Mouse (Mus musculus) layer of hippocampus, adult 11-12 months (tissue): Measurements from ENCODE around the gene Odaph.
A peak's percentile ranks its signal among the peaks of the same experiment; 100 is the strongest.
"Not testable (repeated sequence)": the region's sequence is repeated elsewhere in the genome, so short reads cannot be mapped to it uniquely, and the experiment has no call there.

ENCODE experiments used
- DNase-seq: peaks from one replicate; pipeline ENCODE4 v3.0.0; 2022; ENCODE audit warnings: low spot score

Gene Odaph

DNA sequence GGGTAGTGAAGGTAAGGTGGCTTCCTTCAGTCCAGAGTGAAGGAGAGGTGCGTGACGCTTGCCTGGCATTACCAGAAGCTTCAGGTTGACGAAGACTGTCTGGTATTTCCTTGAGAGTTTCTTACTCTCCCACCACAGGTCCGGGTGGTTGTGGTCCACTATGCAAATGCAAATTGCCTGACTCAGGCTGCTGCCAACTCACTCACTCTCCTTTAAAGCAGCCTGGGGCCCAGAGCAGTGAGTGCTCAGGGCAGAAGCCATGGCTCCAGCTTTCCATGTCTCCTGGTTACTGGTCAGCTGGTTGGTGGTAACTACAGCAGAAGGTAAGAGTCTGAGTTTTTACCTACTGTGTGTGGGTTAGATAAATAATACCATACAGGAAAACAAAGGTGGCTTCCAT lies at the start of gene Odaph:
Gene Odaph, plus strand, starts transcription at position 240 of the 400 bp plus-strand sequence.
- DNase-seq: no peak

DNA sequence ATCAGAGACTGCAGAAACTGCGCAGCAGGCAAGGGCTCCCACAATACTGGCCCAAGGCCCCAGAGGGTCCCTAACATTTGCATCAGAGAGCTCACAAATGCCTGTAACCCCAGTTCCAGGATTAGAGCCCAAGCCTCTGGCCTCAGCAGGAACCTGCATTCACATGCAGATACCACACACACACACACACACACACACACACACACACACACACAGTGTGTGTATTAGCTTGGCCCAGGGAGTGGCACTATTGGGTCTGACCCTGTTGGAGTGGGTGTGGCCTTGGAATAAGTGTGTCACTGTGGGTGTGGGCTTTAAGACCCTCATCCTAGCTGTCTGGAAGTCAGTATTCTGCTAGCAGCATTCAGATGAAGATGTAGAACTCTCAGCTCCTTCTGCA lies 41.7 kb upstream of the Odaph start:
- DNase-seq: not testable (repeated sequence)

DNA sequence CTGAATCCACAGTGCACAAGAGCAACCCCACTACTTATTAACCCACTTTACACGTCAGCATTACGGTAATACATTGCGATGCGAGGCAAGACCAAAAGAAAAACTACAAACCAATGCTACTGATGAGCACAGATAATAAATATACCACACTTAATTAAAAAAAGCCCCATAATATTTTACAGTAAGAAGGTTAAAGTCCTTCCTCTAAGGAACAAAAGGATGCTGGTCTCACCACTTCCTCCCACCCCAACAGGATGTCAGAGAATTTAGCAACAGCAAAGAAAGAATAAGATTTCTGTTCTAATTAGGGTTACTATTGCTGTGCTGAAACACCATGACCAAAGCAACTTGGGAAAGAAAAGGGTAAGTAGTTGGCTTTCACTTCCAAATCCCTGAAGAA lies 40.3 kb upstream of the Odaph start:
- DNase-seq: no peak

- no peak for DNase-seq
Measured at GRCm38 (mm10) chr5:91949441-91949840, 37.8 kb upstream of the Odaph start.

DNA sequence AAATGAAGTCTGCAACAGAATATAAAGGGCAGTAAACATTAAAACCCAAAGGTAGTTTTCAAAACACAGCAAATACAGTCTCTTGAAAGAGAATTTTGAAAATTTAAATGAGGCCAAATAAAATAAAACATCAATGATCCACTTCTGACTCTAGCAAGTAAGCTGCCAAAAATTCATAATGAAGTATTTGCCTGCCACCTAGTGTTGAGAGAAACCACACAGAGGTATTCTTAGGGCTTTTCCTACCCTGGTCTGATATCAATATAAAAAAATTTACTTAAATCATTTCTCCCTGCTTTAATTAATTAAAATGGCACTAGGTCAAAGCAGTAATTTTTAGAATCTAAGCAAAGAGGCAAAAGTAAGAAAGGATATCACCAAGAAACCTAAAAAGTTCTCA lies 35.9 kb upstream of the Odaph start:
- no peak for DNase-seq

GRCm38 (mm10) chr5:91956991-91957760 lies 30.1 kb upstream of the Odaph start:
- DNase-seq: no peak

DNA sequence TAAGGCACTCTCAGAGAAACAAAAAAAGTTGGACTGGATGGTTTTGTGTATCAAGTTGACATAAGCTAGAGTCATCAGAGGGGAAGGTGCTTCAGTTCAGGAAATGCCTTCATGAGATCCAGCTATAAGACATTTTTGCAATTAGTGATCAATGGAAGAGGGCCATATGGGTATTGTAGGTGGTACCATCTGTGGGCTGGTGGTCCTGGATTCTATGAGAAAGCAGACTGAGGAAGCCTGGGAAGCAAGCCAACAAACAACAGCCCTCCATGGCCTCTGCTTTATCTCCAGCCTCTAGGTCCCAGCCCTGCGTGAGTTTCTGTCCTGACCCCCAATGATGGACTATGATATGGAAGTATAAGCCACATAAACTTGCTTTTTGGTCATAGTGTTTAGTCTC lies 28.2 kb upstream of the Odaph start:
- DNase-seq: peak; percentile 57

GRCm38 (mm10) chr5:91959986-91960385 lies 27.3 kb upstream of the Odaph start:
- DNase-seq: no peak

DNA sequence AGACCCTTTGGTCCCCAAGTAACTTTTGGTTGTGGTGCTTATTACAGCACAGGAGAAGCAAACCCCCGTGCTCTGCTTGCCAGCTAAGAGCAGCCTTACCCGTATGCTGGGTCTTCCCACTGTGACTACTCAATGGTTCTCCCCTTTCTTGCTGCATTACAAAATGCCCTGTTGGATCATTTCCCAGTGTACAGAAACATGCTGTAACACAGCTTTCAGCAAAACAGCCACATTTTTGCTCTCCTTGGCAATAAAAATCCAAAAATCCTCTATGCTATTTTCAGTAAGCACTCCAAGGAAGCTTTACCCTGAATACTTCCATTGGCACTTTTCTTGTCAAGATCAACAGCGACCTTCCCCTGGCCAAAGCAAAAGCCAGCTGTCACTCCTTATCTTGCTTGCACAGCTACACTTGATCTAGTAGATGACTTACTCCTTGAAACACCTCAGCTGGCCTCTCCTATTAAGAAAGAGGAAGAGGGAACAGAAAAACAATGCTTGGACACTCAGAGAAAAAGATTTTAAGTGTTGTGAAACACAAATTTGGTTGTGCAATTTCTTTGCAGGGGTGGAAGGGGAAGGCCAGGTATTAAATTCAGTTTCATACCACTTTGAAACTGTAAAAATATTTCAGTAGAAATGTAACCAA lies 26.5 kb upstream of the Odaph start:
- peak; percentile 37 for DNase-seq

GRCm38 (mm10) chr5:91961370-91961769 lies 25.9 kb upstream of the Odaph start:
- DNase-seq: no peak

DNA sequence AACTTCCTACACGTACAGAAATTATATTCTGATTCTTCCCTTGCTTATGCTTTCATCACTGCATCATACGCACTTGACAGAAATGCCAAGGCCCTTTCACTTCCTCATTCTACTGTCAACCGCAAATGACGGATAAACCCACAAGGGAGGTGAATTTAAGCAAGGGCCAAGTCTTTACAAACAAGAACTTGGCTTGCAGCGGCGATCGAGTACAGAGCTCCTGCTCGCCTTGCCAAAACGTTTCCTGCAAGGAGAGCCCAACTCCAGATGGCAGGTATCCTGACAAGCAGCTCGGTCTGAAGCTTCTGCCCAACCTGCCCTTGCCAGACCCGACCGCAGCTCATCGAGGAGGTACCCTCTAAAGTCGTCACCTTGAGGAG lies 25.0 kb upstream of the Odaph start:
- no peak for DNase-seq

- DNase-seq: peak; percentile 92
Measured at GRCm38 (mm10) chr5:91962639-91963440, 24.4 kb upstream of the Odaph start, which contains the start of gene Rchy1. Rchy1 (minus strand) TSS chr5:91963068.

- DNase-seq: no peak
Measured at GRCm38 (mm10) chr5:91972046-91972445, 15.2 kb upstream of the Odaph start.

DNA sequence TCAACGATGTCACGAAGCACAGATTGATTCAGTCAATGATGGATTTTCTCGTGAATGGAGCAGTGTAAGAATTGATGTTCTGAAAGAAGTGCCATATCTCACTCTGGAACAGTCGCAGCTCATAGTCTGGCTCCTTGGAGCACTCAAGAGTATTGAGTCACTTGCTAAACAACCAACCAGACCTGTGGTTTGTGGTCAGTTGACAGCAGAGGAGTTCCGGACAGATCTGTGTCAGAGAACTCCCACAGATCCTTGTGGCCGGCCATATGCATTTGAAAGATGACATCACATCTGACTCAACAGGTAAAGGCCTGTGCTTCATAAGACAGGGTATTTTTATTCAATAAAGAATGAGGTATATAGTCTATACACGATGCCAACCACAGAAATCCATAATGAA lies 13.3 kb upstream of the Odaph start:
- DNase-seq: no peak

DNA sequence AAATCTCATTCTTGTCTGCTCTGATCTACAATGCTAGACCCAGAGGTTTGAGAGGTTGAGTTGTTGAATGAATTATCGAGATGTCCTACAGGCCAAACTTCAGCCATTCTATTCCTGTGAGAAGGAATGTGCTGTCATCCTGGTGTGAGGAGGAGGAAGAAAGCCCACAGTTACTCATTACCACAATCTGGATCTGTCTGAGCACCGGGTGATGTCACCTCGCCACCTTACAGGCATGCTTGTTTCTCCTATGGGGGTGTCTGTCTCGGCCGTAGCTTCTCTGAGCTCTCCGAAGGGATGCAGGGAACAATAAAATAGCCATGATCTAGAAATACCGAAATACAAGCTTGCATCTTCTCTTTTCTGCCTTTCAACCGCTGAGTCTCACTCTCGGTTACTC lies 11.5 kb upstream of the Odaph start:
- DNase-seq: no peak

- DNase-seq: no peak
Measured at GRCm38 (mm10) chr5:91976566-91977396, 10.5 kb upstream of the Odaph start.

GRCm38 (mm10) chr5:91977397-91977770 lies 9.9 kb upstream of the Odaph start:
- DNase-seq: no peak

DNA sequence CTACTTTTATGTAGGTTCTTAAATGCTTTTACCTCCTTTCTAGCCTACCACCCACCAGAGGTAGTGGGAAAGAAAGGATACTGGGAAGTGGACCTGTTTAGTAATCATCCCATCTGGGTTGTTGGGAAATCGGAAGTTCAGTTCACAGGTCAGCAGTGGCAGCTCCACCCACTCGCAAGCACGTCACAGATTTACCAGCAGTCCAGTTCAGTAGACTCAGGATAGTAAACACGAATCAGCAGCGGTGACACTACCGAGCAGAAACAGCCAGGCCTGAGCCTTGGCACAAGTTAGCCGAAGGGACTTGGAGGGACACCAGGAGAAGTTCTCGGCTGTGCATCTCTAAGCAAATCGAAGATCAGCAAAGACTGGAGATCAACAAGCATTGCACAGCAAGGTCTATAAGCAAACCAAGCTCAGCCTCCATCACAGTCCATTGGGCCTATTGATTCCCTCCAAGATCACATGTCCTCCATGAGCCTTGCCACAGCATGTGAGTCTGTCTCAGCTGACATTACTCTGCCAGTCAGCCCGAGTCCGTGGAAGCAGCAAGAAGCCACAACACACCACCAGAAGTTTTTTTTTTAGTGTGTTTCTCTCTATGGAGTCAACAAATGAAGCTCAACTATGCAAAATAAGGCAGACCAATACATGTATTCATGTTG lies 6.0 kb upstream of the Odaph start:
- no peak for DNase-seq

DNA sequence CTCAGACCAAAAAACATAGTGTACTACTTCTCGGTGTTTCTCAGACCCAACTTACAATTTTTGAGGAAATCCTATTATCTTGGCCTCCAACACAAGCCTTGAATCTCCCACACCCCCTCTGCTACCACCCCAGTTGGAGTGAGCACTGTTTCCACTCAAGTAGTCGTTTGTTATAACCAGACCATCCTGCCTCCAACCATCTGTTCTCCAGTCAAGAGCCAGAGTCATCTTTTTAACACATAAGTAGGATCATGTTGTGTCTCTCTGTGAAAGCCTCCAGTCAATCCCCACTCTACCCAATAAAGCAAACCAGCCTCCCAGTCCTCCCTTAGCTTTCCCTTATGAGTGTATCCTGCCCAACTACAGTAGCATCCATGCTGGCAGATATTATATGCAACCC lies 3.8 kb upstream of the Odaph start:
- DNase-seq: no peak

- DNase-seq: no peak
Measured at GRCm38 (mm10) chr5:91985721-91986120, 1.6 kb upstream of the Odaph start.

DNA sequence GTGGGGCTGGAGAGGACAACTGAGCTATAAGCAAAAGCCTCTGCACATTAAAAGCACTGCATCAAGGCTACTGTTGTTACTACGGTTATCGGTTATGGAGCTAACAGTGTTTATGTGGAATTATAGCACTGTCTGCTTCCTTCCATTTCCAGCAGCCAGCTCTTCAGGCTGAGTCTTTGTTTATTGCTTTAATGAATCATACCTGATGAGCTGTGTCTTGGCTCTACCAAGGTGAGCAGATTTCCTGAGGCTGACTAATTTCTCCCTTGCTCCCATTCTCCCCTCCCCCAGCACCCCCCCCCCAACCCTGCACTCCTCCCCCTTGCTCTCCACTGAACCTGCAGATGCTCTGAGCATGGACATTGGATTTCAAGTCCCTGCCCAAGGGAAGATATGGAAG lies 524 bp downstream of the Odaph start:
- DNase-seq: no peak

- no peak for DNase-seq
Measured at GRCm38 (mm10) chr5:91989261-91989660, 2.0 kb downstream of the Odaph start.
